Mouse (Mus musculus) cerebellum, adult 2 months (tissue): ENCODE measurements at regions not wholly inside any gene's neighbourhood (a gene's known extent, or its start where the extent isn't known, plus 50 kb on each side); places are given as distances from the start of the nearest gene placed in this dataset.

Source experiments
- CTCF ChIP-seq: fragments of 200-500 bp; IDR thresholded peaks from 2 replicates; pipeline ENCODE4 v1.5.1; 2011; ENCODE audit warnings: low read depth, mild to moderate bottlenecking, control low read depth, low read length, moderate library complexity, borderline replicate concordance; ENCODE audit not compliant: insufficient read depth
- POLR2A ChIP-seq: fragments of 200-500 bp; IDR thresholded peaks from 2 replicates; pipeline ENCODE4 v1.6.1; 2011; ENCODE audit warnings: low read length, control low read depth, borderline replicate concordance; ENCODE audit not compliant: insufficient read depth

- TF ChIP-seq POLR2A (no peak), CTCF (no peak)
These were observed 320.7 kb downstream of the Epha7 start for GRCm38 (mm10) chr4:29133404-29134307.
